Mouse (Mus musculus): Measurements from ENCODE around the gene Itpr1. TPM values are rescaled to one million over a fixed set of nuclear protein-coding genes. Genes with fewer than 3 reads are reported as not detected.
A peak's percentile ranks its signal among the peaks of the same experiment; 100 is the strongest.

The Itpr1 gene
- total RNA-seq, 2 experiments from 2014 or later = 57.3 to 63.4 TPM

DNA sequence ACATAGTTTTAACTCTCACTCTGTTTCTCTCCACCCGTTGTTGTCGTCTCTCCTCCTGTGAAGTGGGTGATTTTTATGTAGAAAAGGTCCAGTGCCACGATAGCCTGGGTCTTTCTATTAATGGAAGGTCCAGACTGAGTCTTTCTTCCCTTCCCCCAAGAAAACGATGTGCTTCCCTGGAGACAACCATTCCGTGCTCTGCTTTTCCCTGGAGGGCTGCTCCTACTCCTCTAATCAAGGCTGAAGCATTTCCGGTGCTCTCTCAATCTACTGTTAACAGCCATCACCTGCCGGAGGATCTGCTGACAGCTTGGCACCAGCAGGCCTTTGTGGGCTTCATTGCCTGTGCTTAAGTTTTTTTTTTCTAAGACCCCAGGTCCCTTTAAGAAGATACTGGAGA is 60.6 kb downstream of the Itpr1 start:
- DNase-seq = no peak
- intact Hi-C loops (cut with DNase I) = no loop called here

DNA sequence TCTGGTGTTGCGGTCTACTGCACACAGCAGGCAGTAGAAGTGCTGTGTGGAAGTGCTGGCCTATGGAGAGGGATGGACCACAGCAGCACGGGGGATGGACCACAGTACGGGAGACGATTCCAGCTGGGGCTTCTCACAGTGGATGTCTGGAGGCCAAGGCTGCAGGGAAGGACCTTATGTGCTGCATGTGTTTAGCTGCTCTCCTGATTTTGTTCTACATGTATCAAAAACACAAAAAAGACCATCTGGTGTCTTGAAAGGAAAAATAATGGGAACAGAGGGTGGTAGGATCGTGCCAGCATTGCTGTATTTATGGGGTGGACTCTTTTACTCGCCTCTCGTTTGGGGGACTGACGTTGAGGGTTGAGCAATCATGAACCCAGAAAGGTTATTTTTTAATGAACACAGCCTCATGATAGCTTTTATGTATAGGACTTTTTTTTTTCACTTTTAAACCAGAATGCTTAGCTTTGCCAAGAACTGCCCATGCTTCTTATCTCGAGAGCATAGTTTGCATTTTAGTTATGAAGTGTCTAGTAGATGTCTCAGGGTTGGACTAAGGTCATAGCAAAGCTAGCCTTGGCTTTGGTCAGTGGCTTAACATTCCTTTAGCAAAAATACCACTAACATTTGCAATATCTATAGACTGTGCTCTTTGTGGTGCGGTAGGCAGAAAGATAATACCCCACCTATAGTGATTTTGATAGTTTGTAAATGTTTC is 61.6 kb downstream of the Itpr1 start:
- DNase-seq = peak; percentile 51 to 55
- intact Hi-C loops (cut with DNase I) = no loop called here

DNA sequence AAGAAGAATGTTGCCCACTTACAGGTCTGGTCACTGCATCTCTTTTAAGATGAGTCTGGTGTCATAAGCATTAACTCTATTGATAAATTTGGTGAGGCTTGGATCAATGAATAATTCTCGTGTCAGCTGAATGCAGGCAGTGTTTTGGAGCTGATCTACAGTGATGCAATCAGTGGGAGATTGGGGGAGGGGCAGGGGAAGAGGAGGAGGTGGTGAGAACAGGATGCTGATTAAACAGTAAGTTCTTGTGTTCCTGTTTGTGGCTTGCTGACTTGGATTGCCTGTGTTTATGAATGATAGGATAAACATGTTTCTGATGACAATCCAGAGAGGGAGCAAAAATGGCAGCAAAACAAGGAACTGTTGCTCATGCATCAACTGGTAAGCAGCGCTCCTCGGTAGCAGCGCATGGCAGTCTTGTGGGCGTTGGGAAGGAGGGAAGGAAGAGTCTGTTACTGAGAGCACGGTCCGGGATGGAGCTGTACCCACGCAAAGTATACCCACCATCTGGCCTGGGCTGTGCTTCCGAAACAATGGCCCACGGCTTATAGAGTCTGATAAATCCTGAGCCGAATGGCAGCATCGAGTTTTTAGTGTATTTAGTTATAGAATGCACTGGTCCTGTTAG is 64.1 kb downstream of the Itpr1 start:
- no peak for DNase-seq
- intact Hi-C loops (cut with DNase I) = no loop called here

DNA sequence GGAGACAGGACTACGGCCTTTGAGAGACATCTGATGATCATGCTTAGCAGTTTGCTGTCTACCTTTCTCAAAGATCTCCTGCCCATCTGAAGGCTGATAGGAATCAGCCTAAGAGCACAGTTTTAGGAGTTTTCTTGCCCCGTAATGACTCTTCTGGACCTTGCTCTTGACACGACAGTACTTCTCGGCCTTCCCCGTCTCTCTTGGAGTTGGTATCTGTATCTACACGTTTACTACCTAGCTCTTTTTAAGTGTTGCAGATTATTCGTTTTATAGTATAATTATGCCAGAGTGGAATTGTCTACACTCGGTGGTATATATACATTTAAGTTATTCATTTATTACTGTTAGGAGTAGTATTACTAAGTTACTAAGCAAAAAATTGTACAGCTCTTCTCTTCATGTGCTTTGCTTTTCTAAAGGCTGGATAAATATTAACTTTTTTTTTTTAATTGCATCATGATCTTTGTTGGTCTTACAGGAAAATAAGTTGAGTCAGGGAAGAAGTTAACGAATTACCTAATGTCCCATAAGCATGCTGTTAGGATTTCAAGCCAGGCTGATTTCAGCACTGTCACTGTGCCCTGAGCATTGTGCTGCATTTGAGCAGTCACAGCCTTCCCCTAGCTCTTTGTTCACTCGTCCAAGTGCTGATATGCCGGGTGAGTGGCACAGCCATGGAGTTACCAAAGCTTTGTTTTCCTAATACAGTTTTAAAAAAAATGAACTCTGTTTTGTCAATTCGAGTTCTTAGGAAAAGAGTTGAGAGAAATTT is 64.9 kb downstream of the Itpr1 start:
- intact Hi-C loops (cut with DNase I) = no loop called here
- peak; percentile 30 to 57 for DNase-seq

DNA sequence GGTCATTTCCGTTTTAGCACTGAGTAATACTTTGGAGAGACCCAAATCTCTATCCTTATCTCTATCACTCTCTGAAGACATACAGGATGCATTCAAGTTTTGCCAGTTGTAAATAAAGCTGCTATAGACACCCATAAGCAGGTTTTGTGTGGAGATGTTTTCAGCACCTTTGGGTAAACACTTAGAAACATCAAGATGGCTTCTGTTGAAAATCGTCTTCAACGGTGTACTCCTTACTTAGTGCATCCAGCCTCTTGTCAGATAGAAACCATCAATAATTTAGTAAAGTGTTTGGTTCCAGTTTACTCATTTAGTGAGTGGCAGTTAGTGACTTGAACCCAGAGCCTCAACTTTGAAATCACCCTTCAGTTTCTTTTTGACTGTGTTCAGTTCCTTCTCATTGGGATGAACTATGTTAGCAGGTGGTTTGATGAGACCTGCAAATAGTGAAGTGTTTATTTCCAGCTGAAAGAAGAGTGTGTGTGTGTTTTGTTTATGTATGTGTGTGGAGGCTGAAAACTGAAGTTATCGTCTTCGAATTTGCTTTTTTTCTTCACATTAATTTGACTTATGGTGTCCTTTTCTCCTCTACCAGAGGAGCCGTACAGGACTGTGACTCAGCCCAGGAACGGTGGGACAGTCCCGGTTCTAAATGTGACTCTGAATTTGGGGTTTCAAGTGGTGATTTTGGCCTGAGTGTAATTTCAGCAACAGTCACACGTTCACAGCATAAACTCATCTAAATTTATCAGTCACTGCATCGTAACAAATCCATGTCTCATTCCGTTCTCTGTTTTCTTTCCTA is 66.1 kb downstream of the Itpr1 start:
- intact Hi-C loops (cut with DNase I) = no loop called here
- no peak for DNase-seq

GRCm38 (mm10) chr6:108282131-108282530 is 69.2 kb downstream of the Itpr1 start:
- DNase-seq = no peak
- intact Hi-C loops (cut with DNase I) = no loop called here

DNA sequence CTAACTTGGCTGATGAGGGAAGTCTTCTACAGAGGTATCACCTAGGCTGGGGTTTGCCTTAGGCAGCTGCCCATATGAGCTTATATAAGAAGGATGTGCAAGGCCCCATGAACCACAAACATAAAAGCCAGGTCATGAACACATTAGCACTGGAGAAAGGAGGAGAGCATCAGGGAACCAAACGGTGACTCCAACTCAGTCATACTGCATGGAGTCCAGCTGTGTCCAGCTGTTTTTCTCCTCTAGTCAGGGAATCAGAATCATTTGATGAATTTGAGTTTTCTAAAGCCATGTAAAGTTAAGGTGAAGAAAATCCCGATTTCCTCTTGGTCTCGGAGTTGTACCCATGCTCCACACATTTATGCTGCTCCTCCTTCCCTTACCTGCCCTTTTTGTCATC is 69.7 kb downstream of the Itpr1 start:
- DNase-seq = peak in 1 of 2 experiments; percentile 45
- intact Hi-C loops (cut with DNase I) = no loop called here

GRCm38 (mm10) chr6:108284688-108285087 is 71.8 kb downstream of the Itpr1 start:
- no peak for DNase-seq
- intact Hi-C loops (cut with DNase I) = no loop called here

- intact Hi-C loops (cut with DNase I) = no loop called here
- no peak for DNase-seq
Measured at GRCm38 (mm10) chr6:108288979-108289378, 76.1 kb downstream of the Itpr1 start.

- intact Hi-C loops (cut with DNase I) = no loop called here
- no peak for DNase-seq
Measured at GRCm38 (mm10) chr6:108290978-108291377, 78.1 kb downstream of the Itpr1 start.

DNA sequence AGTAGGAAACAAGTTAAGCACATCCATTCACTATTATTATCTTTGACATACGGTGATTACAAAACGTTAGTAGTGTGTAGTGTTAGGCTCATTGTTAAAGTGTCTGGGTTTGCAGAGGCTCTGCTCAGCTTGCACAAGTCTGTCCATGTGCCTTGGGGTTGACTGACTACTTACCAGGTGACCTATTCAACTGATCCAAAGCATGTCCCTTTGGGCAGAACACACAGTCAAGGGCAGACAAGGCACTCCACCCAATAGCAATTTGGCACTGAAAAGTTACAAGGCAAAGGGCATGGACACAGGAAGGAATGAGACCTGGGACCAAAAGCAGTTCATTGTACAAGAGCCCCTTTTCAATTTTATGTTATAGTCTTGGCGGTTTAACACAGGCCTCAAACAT is 78.7 kb downstream of the Itpr1 start:
- intact Hi-C loops (cut with DNase I) = no loop called here
- DNase-seq = no peak

DNA sequence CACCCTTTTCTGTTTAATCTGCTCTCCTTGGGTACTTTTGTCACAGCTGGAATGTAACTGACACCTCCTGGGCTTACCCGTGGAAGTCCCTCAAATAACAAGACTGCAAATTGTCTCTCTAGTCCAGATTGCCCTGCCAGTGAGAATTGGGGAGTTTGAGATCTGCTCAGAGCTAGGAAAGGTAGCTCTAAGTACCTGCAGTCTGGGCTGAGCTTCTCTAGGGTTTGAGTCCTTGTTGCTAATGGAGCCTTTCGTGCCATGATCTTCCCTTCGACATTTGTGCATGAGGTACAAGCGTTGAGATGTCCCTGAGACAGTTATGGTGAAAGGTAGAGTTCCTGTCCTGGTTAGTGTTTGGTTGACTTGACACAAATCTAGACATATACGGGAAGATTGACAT is 89.0 kb downstream of the Itpr1 start:
- no peak for DNase-seq
- intact Hi-C loops (cut with DNase I) = no loop called here

DNA sequence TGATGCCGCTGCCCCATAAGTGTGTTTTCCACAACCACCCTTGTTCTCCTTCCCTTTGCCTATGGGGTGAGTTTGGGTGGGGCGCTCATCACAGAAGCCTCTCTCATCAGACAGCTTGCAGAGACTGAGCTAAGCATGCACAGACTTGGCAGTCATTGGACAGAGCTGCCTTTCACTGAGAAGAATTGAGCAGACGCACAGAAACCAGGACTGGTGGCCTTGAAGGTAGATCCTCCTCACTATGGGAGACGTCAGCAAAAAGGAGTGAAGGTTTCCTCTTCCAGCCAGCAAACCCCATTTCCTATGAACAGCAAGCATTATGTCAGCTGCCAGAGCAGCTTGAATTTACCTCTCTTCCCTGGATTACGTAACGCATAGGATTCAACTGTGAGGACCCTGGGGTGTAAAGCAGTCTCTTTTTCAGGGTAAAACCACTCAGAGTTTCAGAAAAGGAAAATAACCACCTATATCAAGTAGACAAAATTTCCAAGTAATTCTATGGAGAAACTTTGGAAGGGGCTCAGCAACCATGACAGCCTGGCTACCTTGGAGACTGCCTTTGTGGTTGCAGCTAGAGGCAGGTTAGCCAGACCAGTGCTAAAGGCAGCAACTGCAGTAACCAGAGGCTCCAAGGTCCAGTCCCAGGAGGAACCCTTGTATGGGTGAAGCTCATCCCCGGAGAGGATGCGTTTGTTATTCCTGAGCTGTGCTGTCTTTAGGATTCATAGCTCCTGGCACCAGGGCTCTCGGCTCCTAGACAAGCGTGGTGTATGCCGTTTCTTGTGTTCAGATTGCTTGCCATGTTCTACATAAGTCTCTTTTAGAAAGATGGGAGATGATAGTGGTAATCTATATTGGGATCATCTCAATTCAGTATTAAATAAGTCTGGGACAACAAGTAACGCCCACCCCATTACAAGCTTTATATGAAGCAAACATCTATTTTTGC is 91.0 kb downstream of the Itpr1 start:
- intact Hi-C loops (cut with DNase I) = no loop called here
- DNase-seq = no peak

GRCm38 (mm10) chr6:108305171-108305779 is 92.4 kb downstream of the Itpr1 start:
- peak; percentile 16 to 20 for DNase-seq
- intact Hi-C loops (cut with DNase I) = no loop called here

GRCm38 (mm10) chr6:108306240-108306639 is 93.3 kb downstream of the Itpr1 start:
- peak; percentile 62 to 64 for DNase-seq
- intact Hi-C loops (cut with DNase I) = no loop called here

GRCm38 (mm10) chr6:108306910-108307584 is 94.2 kb downstream of the Itpr1 start:
- intact Hi-C loops (cut with DNase I) = no loop called here
- peak in 1 of 2 experiments; percentile 20 for DNase-seq

- no peak for DNase-seq
- intact Hi-C loops (cut with DNase I) = no loop called here
Measured at GRCm38 (mm10) chr6:108307770-108308169, 94.9 kb downstream of the Itpr1 start.

DNA sequence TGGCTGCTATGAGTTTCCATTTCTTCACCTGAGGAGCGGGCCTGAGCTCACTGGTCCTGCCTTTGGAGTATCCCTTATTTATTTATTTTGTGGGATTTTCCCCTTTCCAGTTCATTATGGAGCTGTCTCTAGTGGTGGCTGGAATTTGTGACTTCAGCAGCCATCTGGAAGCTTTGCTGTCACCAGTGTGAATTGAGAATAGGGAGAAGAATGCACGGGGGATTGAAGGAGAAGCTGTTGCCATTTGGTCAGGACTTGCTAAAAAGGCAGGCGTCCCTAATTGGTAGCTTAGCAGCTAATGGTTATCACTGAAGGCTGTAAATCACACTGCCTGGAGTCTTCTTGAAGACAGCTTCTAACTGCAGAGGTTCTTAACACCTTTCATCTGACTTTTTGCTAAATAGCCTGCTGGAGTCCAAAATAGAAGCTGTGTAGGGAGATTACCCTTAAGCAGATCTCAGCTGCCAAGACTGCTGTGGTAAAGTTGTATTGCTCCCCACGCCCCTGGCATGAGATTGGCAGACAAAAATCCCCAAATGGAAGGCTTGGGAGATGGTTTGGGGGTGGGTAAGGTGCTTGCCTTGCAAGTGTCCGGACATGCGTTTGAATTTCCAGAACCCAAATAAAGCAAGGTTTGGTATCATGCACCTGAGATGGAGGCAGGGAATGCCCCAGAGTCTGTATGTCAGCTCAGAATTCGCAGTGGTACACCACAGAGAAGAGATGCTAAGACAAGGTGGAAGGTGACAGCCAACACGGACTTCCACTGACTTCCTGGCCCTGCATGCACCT is 96.7 kb downstream of the Itpr1 start:
- no peak for DNase-seq
- intact Hi-C loops (cut with DNase I) = no loop called here

Data from heart, postnatal 14 days (tissue).